Mouse (Mus musculus) pancreas, adult 10 weeks (tissue): ENCODE results near the gene Gpr119. TPM values are rescaled to one million over a fixed set of nuclear protein-coding genes. Genes with fewer than 3 reads are reported as not detected.

Source experiments
- polyA plus RNA-seq: library from polyadenylated mRNA; stranded (reverse); fragments of 350-450 nt; fragmentation: Illumina TruSeq; extraction: RNeasy Lipid Tissue Mini Kit (QIAGEN cat#74804); gene quantifications from one replicate; pipeline ENCODE4 v1.2.3, GENCODE M21; 2015; ENCODE audit warnings: low read depth, low replicate concordance; ENCODE audit not compliant: insufficient read depth

Gene Gpr119
- polyA plus RNA-seq, result 0.48 TPM

DNA sequence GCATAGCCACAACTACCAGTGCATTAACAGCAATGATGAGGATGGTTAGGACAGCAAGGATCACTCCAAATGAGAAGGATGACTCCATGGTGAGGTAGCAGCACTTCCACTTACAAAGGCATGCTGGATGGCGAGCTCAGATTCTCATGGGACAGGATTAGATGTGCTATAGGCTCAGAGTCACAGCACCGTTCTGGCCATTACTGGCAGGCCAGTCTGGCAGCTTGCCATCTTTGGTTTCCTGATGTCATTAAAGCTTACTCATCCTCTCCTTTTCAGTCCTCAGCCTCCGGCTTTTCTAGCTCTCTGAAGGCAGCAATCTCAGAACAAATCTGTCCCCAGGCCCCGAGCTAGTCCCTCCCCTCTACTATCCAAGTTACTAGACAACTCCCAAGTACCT lies at the start of gene Gpr119:
Gene Gpr119 (minus strand): TSS at position 308 of the 400 bp plus-strand sequence.

GRCm38 (mm10) chrX:48694864-48695371 lies 20.6 kb upstream of the Gpr119 start, which contains the start of gene Rbmx2:
Gene Rbmx2 (plus strand): TSS chrX:48695004.

GRCm38 (mm10) chrX:48623379-48624053 lies 50.8 kb downstream of the Gpr119 start, which contains the start of gene Slc25a14:
Gene Slc25a14 (plus strand): TSS chrX:48623413.

Other genes starting within 250 kb of the Gpr119 start
- 3.3 TPM for gene Elf4, start 211.3 kb downstream of the Gpr119 start, polyA plus RNA-seq
- 8.3 TPM for gene Aifm1, start 160.9 kb downstream of the Gpr119 start, polyA plus RNA-seq
- gene Rab33a, start 155.2 kb downstream of the Gpr119 start, polyA plus RNA-seq, result not detected
- gene Zfp280c, start 80.0 kb downstream of the Gpr119 start, polyA plus RNA-seq, result 3.3 TPM
- gene Slc25a14, start 51.1 kb downstream of the Gpr119 start, polyA plus RNA-seq, result 1.7 TPM
- 1.6 TPM for gene Rbmx2, start 20.5 kb upstream of the Gpr119 start, polyA plus RNA-seq
- gene Gm595, start 203.2 kb upstream of the Gpr119 start, polyA plus RNA-seq, result not detected